Comparison of ENCODE assay signal across 8 mouse cellular contexts in genomic region chr17:9031241-9032141, GRCm38 (mm10). TPM values are rescaled to one million over a fixed set of nuclear protein-coding genes. Genes with fewer than 3 reads are reported as not detected.
DNase-seq lines count a peak whose midpoint lies in the region; ATAC-seq lines count a peak whose summit lies in the region.

No protein-coding gene starts in this region.

- 0 out of 2 replicates have a peak overlapping the region, but pooled peaks have one; percentile 23 for H3K9ac ChIP-seq in hindbrain, embryonic 15.5 days

- H3K4me1 ChIP-seq in hindbrain, embryonic 15.5 days (replicated peaks), result peaks cover 23% of the 10 kb centered on the region

- no peaks in the 10 kb centered on the region for H3K9me3 ChIP-seq in hindbrain, embryonic 15.5 days

- DNase-seq in NIH3T3 (ENCODE audit: low read depth), result peak; percentile 85
- DNase-seq in cerebellum, postnatal 10 days, result peak; percentile 96 to 97
- DNase-seq in frontal cortex, postnatal 36 days (ENCODE audit: low spot score in 2 of 2), result peak; percentile 88 to 89
- DNase-seq in layer of hippocampus, postnatal 36 days, result peak; percentile 85 to 86
- DNase-seq in lung, postnatal 25 days (ENCODE audit: low spot score), result peak; percentile 65
- peak; percentile 74 for DNase-seq in retina, postnatal 7 days (ENCODE audit: low read depth, low spot score)
- peak; percentile 32 for DNase-seq in urinary bladder, adult 2 months (ENCODE audit: low spot score)

- WGBS in hindbrain, embryonic 15.5 days, result 14% methylated on average over 24 of the region's 24 CpGs

- peak overlapping the region; percentile 44 for H3K4me2 ChIP-seq in hindbrain, embryonic 15.5 days

- no peaks in the 10 kb centered on the region for H3K36me3 ChIP-seq in hindbrain, embryonic 15.5 days

- no peaks in the 10 kb centered on the region for H3K27me3 ChIP-seq in hindbrain, embryonic 15.5 days

- H3K4me3 ChIP-seq in hindbrain, embryonic 15.5 days, result no peak overlapping the region

- peak overlapping the region; percentile 74 for H3K27ac ChIP-seq in hindbrain, embryonic 15.5 days (replicated peaks)

- peak; percentile 90 for ATAC-seq in hindbrain, embryonic 15.5 days (ENCODE audit: low FRiP score, low read depth)

RNA-seq across cellular contexts. Expression of gene 1700010I14Rik, which starts 43.4 kb away (rescaled TPM):
- 2.1 and 2.7 TPM in 2 replicates for polyA plus RNA-seq in hindbrain, embryonic 15.5 days (2015; fragmentation: Nextera tagmentation; extraction: Ambion mirVana)
- 1 to 10 TPM; 1.4 to 2.0 TPM for total RNA-seq in layer of hippocampus, postnatal 36 days (2021)
- 2.0 and 2.1 TPM in 2 replicates for polyA plus RNA-seq in urinary bladder, adult 2 months (2012; rRNA removed)

Comparison
In these comparisons a context has a peak if more than half of its experiments do, and no peak if none do; other contexts are left out.
1. DNase-seq: peak in every context shown above with its lines; median percentile 96 in cerebellum, postnatal 10 days; 88 in frontal cortex, postnatal 36 days; 86 in layer of hippocampus, postnatal 36 days; 85 in NIH3T3; 74 in retina, postnatal 7 days; 65 in lung, postnatal 25 days; 32 in urinary bladder, adult 2 months.